Mouse (Mus musculus) heart, adult 9 months (tissue): ENCODE measurements at regions not wholly inside any gene's neighbourhood (a gene's known extent, or its start where the extent isn't known, plus 50 kb on each side); places are given as distances from the start of the nearest gene placed in this dataset.

Experiments
- DNase-seq, 2 experiments: peaks; one replicate each; pipeline ENCODE4 v3.0.0; 2022; ENCODE audit warnings: low spot score in 2 of 2

GRCm38 (mm10) chr13:107835756-107836385, 208.4 kb upstream of the Smim15 start:
- no peak for DNase-seq

GRCm38 (mm10) chr13:107831997-107832396, 212.2 kb upstream of the Smim15 start:
- DNase-seq = no peak

GRCm38 (mm10) chr13:107831221-107831681, 213.0 kb upstream of the Smim15 start:
- peak; percentile 97 for DNase-seq

GRCm38 (mm10) chr13:107830281-107830680, 214.0 kb upstream of the Smim15 start:
- DNase-seq = no peak

- no peak for DNase-seq
Measured at GRCm38 (mm10) chr13:107829861-107830260, 214.4 kb upstream of the Smim15 start.

DNA sequence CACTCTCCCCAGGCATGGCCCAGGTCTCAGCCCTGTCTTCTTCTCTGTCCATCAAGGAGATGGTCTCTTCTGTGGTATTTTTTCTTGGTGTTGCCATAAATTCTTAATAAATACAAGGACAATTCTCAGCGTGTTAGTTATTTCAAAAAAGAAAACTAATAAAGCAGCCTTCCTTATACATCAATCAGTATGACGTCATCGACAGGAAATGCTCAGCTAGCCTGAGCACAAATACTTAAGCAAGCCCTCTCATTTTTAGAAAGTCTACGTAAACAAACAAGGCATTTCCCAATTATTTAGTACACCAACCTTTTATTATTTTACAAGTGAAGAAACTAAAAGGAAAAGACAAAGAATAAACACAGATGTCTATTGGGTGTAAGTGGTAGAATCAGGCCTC, 218.6 kb upstream of the Smim15 start:
- no peak for DNase-seq

DNA sequence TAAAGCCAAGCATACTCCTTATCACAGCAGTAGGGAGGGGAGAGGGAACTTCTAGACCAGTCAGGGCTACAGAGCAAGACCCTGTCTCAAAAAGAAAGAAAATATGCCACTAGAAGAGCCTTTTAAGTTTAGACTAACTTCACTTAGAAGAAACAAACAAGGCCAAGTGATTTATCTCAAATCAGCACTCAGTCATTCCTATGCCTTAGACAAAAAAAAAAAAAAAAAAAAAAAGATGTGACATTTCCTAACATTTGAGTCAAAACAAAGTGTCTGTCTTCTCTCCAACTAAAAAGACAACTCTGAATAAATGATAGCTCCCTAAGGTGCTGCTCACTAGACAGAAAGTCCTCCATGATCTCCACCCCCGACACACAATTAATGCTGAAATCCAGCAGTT, 220.9 kb upstream of the Smim15 start:
- no peak for DNase-seq

DNA sequence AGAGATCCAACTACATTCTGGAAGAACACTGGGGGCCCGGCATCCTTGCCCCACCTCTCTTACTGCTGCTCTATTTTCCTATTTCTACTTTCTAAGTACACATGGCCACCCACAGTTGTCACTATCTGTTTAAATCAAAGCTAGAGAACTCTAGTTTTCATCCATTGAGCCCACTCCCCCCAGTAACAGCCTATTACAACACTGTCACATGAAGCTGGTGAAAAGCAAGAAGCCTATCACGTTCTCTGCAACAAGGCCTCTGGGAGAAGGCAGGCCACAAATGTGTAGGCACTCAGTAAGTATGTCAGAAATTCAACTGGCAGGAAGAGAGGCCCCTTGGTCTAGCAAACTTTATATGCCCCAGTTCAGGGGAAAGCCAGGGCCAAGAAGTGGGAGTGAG, 222.0 kb upstream of the Smim15 start:
- no peak for DNase-seq

GRCm38 (mm10) chr13:107813562-107814161, 230.6 kb upstream of the Smim15 start:
- no peak for DNase-seq

- DNase-seq = no peak
Measured at GRCm38 (mm10) chr13:107812014-107812413, 232.2 kb upstream of the Smim15 start.

DNA sequence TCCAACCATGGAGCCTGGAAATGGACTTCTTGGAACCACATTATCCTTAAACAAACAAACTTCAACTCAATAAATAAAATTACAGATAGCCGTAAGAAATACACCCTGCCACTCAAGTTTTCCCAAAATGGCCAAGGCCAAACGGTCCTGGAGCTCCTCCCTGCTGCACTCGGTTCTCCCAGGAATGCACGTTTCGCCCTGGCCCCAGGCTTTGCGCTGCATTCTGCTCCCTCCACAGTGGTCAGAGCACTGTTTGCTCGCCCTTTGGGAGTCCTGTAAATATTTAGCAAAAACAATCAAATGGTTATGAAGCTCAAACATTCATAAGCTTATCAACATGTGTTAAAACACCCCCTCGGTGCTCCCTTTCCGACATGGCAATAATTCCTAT, 233.4 kb upstream of the Smim15 start:
- DNase-seq = no peak

DNA sequence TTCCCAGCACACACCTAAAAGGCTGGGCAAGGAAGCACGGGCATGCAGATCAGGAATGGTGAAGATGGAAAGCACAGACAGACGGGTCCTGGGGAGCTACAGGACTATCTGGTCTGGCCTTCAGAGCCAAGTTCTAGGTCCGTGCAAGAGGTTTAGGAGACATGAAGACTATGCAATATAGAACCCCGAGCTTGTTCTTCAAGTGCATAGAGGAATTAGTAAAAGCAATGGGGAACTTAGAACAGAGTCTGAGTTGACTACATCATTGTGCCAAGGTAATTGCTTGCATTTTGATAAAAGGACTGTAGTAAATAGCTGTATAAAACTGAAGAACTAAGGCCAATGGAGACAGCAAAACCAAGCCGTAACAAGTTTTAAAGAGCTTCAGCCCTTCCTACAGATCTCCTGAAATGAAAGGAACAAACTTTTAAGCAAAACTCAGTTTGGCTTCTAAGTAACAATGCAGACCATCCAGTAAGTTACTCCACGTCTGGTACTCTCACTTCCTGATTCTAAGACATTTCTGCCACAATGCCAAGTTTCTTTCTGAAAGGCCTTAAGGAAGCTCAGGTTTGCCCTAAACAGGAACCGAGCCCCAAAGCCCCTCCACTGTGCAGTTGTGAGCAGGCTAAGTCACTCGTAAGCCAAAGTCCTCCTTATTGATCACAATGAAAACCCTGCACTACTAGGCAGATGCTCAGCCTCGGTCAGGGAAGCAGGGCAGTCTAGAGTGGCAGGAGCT, 234.0 kb upstream of the Smim15 start:
- no peak for DNase-seq

- DNase-seq = no peak
Measured at GRCm38 (mm10) chr13:107808961-107809360, 235.3 kb upstream of the Smim15 start.

DNA sequence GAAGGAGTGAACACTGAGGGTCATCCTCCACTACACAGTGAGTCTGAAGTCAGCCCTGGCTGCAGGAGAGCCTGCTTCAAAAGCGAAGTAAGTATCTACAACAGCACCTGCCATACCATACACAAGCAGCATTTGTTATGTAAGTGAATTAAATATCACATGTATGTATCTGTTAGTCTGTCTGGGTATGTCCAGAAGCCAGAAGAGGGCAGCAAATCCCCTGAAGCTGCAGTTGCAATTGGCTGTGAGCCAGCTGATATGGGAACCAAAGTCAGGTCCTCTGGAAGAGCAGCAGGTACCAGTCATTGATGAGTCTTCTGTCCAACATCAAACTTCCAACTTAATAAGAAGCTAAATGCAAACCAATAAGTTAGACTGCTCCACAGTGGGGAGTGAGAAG, 239.8 kb upstream of the Smim15 start:
- no peak for DNase-seq

DNA sequence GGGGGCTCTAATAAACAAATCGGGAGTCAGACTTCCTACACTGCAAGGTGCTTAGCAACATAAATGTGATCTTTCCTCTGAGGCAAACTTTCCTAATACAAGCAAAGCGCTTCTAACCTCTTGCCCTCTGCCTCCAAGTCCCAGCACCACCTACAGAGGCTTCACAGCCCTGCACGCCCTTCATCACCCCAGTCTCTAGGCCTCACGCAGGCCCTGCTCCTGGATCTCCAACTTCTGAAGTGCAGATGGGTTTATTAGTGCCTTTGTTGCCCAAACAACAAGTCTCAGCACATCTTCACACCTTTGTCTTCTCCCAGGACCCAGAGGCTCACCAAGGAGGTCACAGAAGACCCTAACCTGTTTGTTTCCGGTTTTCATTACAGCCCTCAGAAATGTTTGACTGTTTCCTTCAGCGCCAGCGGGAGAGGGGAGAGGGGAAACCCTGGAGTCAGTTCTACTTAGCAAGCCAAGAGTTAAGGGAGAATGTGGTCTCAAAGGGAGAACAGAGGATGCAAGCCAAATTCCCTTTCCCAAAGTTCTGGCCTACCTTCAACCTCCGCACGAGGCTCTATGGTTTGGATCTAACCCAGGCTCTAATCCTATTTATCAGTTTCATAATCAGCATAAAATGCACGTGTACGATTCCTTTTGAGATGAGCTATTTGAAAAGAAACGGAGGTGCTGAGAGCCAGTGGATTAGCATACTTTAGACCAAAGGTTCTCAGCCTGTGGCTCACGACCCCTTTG, 244.9 kb upstream of the Smim15 start:
- no peak for DNase-seq

DNA sequence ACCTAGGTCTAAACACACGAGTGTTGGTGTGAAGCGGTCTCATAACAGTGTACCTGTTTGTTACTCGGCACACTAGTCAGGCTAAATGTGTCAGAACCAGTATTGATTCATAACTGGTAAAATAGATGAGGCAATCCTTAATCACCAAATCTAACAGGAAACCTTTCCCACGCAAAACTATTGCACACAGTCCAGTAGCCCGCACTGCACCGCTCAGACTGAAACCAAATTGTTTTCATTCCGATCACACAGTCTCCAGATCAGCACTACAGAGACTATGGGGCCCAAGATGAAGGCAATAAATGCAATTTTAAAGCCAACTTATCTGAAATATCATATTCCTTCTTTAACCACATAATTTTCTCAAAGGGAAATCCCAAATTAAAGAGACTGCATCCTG, 246.1 kb upstream of the Smim15 start:
- no peak for DNase-seq

DNA sequence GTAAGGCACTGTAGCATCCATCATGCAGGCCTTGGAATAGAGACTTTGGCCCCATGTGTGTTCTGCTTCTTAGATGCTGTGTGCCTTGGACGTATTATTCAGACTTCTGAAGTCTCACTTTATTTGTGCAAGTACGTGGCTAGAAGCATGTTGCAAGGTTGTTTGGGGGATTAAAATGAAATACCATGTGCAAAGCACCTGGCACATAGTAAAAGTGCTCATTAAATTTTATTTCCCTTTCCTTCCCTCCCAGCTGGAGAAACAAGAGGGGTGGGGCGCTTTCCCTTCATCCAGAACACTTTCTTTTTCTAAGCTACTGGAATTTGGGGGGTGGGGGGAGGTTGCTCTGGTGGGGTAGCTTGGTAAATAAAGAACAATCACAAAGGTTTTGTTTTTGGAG, 248.7 kb upstream of the Smim15 start:
- no peak for DNase-seq

GRCm38 (mm10) chr13:107791770-107792169, 252.5 kb upstream of the Smim15 start:
- DNase-seq = no peak

GRCm38 (mm10) chr13:107784971-107785370, 259.3 kb upstream of the Smim15 start:
- no peak for DNase-seq

- no peak for DNase-seq
Measured at GRCm38 (mm10) chr13:107781741-107782140, 262.5 kb upstream of the Smim15 start.

- no peak for DNase-seq
Measured at GRCm38 (mm10) chr13:107781221-107781620, 263.0 kb upstream of the Smim15 start.

GRCm38 (mm10) chr13:107779591-107779990, 264.7 kb upstream of the Smim15 start:
- no peak for DNase-seq
